Mouse (Mus musculus) midbrain, postnatal 0 days (tissue): Measurements from ENCODE around the gene Mrgbp. TPM values are rescaled to one million over a fixed set of nuclear protein-coding genes. Genes with fewer than 3 reads are reported as not detected.

Experiments used
- ATAC-seq: fragments of 200-750 bp; cut with Nextera tagmentation; 2 replicates; pipeline ENCODE4 v1.8.0; 2017; ENCODE audit warnings: moderate number of reproducible peaks, mild to moderate bottlenecking, moderate TSS enrichment, moderate library complexity; ENCODE audit not compliant: low FRiP score
- DNase-seq: peaks from one replicate; pipeline ENCODE4 v3.0.0-alpha.2; 2015; ENCODE audit warnings: low spot score
- H3K27ac ChIP-seq: fragments of 300-500 bp; sonication (generic); 2 replicates; pipeline ENCODE4 v1.5.1; 2014; ENCODE audit warnings: low read depth, mild to moderate bottlenecking, low read length, mixed read lengths
- H3K27me3 ChIP-seq: fragments of 300-500 bp; sonication (generic); 2 replicates; pipeline ENCODE4 v1.6.1; 2014; ENCODE audit warnings: low read length, control low read depth, mixed read lengths; ENCODE audit not compliant: insufficient read depth
- H3K36me3 ChIP-seq: fragments of 300-500 bp; sonication (generic); 2 replicates; pipeline ENCODE4 v1.6.1; 2014; ENCODE audit warnings: low read length, control low read depth, mixed read lengths; ENCODE audit not compliant: insufficient read depth
- H3K4me1 ChIP-seq: fragments of 300-500 bp; sonication (generic); 2 replicates; pipeline ENCODE4 v1.6.1; 2014; ENCODE audit warnings: mild to moderate bottlenecking, control low read depth, antibody characterized with exemption, low read length, mixed read lengths; ENCODE audit not compliant: insufficient read depth
- H3K4me2 ChIP-seq: fragments of 300-500 bp; sonication (generic); 2 replicates; pipeline ENCODE4 v1.6.1; 2014; ENCODE audit warnings: low read depth, mild to moderate bottlenecking, low read length, mixed read lengths; ENCODE audit not compliant: poor library complexity, severe bottlenecking
- H3K4me3 ChIP-seq: fragments of 300-500 bp; sonication (generic); 2 replicates; pipeline ENCODE4 v1.5.1; 2014; ENCODE audit warnings: low read depth, mild to moderate bottlenecking, low read length, moderate library complexity
- H3K9ac ChIP-seq: fragments of 300-500 bp; sonication (generic); replicated peaks from 2 replicates; pipeline ENCODE4 v1.6.1; 2014; ENCODE audit warnings: mild to moderate bottlenecking, low read length, moderate library complexity, mixed read lengths; ENCODE audit not compliant: poor library complexity, severe bottlenecking
- H3K9me3 ChIP-seq: fragments of 300-500 bp; sonication (generic); 2 replicates; pipeline ENCODE4 v1.6.1; 2016; ENCODE audit warnings: low read length, control low read depth
- CTCF ChIP-seq: IDR thresholded peaks from 2 replicates; pipeline ENCODE4 v1.5.1; 2016; ENCODE audit warnings: antibody characterized with exemption, mild to moderate bottlenecking
- WGBS: fragments of 180-500 bp; shearing (Covaris S2); extraction: QIAGEN DNeasy Blood & Tissue Kit; methylation state at CpG from one replicate; pipeline ENCODE4 v1.1.7; 2014; 5-methylcytosine and 5-hydroxymethylcytosine counted together
- polyA plus RNA-seq: library from polyadenylated mRNA; unstranded; fragments of >200 nt; fragmentation: Nextera tagmentation; extraction: Ambion mirVana; gene quantifications from 2 replicates; pipeline ENCODE4 v1.2.1, GENCODE M21; 2015
- total RNA-seq: library from RNA; depleted of rRNA; stranded (reverse); fragments of >200 nt; gene quantifications from 2 replicates; pipeline ENCODE4 v1.2.3, GENCODE M21; 2014; rRNA removed

Mrgbp gene
- total and polyA plus RNA-seq, 2 experiments from 2014 or later: 36.5 to 60.8 TPM

DNA sequence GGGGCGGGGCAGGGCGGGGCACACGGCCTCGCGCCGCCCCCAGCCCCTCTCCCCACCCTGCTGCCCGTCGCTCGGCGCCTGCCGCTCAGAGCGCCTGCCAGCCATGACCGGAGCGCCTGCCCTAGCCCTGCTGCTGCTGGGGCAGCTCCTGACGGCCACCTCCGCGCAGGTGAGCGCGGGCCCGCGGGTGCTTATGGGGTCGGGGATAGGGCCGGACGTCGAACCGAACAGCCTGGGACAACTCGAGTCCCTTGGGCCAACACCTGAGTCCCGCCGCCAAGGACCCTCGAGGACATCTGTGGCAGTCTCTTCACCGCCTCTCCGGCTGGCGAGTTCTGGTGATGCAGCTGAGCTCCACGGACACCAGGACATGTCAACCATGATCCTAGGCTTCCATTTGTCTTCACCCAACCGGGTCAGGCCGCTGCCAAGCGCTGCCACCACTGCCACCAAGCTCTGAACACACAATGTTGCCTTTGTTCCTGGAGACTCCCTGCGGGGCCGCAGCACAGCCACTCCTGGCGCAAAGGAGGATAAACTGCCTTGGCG, 17.1 kb downstream of the Mrgbp start:
- peak overlapping the region; percentile 47; the same call in 1 of the 2 replicates for H3K27ac ChIP-seq
- 0 out of 2 replicates have a peak, but pooled peaks have one; percentile 20 for ATAC-seq

DNA sequence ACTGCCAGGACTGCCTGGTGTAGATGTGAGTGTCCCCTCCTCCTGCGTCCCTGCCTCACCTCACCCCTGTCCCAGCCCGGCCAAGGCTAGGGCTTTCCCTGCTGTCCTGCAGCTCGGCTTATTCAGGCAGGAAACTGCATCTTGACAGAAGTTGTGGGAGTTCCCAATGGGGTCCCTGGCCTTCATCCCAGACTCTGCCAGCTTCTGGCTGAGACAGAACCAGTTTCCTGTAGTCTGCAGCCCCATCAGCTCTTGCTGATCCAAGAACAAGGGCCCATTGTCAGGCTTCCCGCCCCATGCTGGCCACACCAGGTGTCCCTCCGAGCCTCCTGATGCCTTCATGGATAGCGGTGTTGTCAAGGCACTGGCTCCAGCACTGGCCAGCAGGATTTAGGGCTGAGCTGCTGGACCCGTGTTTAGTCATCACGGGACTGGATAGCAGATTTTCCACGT, 19.5 kb downstream of the Mrgbp start:
- H3K27ac ChIP-seq: peak overlapping the region; percentile 57; the same call in 1 of the 2 replicates
- no peaks in the 10 kb centered on the region for H3K9me3 ChIP-seq
- no peak for TF ChIP-seq CTCF
- ATAC-seq (peak; percentile 72), DNase-seq (peak; percentile 93)
- no peaks in the 10 kb centered on the region for H3K36me3 ChIP-seq
- no peak overlapping the region for H3K4me3 ChIP-seq
- no peak overlapping the region for H3K4me2 ChIP-seq
- H3K4me1 ChIP-seq: peaks cover 17% of the 10 kb centered on the region; the same call in 1 of the 2 replicates
- H3K27me3 ChIP-seq: no peaks in the 10 kb centered on the region
- H3K9ac ChIP-seq: no peak overlapping the region
- WGBS: 10% methylated on average over 9 of the region's 9 CpGs

More for the DNA sequence above, 17.1 kb downstream of the Mrgbp start:
- peak; percentile 74 for DNase-seq
- Histone ChIP-seq H3K4me2 (peak overlapping the region; percentile 59), H3K9me3 (no peaks in the 10 kb centered on the region), H3K9ac (peak overlapping the region; percentile 46), H3K4me3 (peak overlapping the region; percentile 31), H3K36me3 (peaks cover 17% of the 10 kb centered on the region), H3K4me1 (peaks cover 17% of the 10 kb centered on the region; the same call in 1 of the 2 replicates), H3K27me3 (no peaks in the 10 kb centered on the region)
- no peak for TF ChIP-seq CTCF
- WGBS: 3% methylated on average over 36 of the region's 41 CpGs

DNA sequence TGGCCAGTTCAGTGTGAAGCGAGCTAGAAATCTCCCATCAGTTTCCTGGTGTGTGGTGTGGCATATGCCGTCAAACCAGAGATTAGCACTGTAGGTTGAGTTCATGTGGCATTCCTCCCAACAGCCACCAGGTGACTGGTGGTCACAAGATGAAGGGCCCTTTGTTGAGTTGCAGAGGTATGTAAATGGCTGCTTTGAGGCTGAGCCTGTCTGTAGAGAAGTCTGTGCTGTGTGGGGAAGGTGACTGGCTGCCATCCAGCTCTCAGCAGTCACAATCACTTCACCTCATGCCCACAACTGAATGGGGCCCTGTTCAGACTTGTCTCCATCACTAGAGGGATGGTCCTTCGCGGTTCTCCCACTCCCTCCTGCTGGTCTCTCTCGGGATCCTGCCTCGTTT, 23.7 kb downstream of the Mrgbp start:
- Histone ChIP-seq H3K4me3 (no peak overlapping the region), H3K36me3 (no peaks in the 10 kb centered on the region), H3K4me2 (no peak overlapping the region), H3K27ac (no peak overlapping the region), H3K4me1 (0 out of 2 replicates have a peak, but pooled peaks cover 3% of the 10 kb centered on the region), H3K9me3 (no peaks in the 10 kb centered on the region), H3K9ac (no peak overlapping the region), H3K27me3 (no peaks in the 10 kb centered on the region)
- TF ChIP-seq CTCF: no peak; the same call in 1 of the 2 replicates
- WGBS: 34% methylated on average over 6 of the region's 6 CpGs
- peak; percentile 19 for DNase-seq
- ATAC-seq: no peak

DNA sequence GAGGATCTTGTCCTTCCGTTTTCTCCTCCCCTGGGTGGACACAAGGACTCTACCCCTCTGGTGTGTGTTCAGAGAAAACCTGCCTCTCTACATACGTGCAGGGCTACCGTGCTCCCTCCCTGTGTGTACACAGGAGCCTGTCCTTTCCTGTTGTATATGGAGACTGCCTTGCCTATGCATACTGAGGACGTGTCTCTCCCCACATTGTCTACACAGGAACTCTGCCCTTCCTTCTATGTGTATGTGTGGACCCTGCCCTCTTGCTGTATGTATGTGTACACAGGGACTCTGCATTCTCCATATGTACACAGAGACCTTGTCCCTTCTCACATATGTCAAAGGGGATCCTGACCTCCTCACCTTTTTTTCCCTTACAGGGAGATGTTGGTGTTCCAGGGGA, 29.2 kb downstream of the Mrgbp start:
- no peaks in the 10 kb centered on the region for H3K27me3 ChIP-seq
- no peaks in the 10 kb centered on the region for H3K4me1 ChIP-seq
- H3K36me3 ChIP-seq: 0 out of 2 replicates have a peak, but pooled peaks cover 2% of the 10 kb centered on the region
- H3K4me3 ChIP-seq: no peak overlapping the region
- TF ChIP-seq CTCF: no peak
- H3K9ac ChIP-seq: no peak overlapping the region
- ATAC-seq (no peak), DNase-seq (no peak)
- no peaks in the 10 kb centered on the region for H3K9me3 ChIP-seq
- 74% methylated on average over 4 of the region's 4 CpGs for WGBS
- no peak overlapping the region for H3K4me2 ChIP-seq
- H3K27ac ChIP-seq: no peak overlapping the region

DNA sequence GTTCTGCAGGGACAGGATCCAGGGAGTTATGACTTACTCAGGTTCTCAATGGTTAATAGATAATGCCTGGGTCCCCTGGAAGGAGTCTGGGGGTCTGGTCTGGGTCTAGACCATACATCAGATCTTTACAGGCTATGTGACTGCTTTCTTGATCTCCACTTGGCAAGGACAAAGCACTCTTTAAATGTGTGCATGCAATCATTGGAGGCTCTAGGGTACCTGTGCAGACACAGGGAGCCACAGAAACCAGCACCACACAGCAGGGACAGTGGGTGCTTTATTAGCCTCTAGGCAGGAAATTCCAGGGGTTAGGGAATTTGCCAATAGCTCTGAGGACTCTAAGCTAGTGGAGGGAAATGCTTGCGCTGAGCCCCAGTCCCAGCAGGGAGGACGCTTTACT, 30.8 kb downstream of the Mrgbp start:
- 78% methylated on average over 2 of the region's 2 CpGs for WGBS
- DNase-seq: no peak
- Histone ChIP-seq H3K27ac (no peak overlapping the region), H3K4me3 (no peak overlapping the region), H3K27me3 (no peaks in the 10 kb centered on the region), H3K9me3 (no peaks in the 10 kb centered on the region), H3K4me1 (no peaks in the 10 kb centered on the region), H3K36me3 (0 out of 2 replicates have a peak, but pooled peaks cover 3% of the 10 kb centered on the region), H3K9ac (no peak overlapping the region), H3K4me2 (no peak overlapping the region)
- no peak for TF ChIP-seq CTCF
- ATAC-seq: no peak

Other genes starting within 250 kb of the Mrgbp start
- not detected in 2 replicates for gene Gata5, start 246.6 kb upstream of the Mrgbp start, total RNA-seq
- not detected in 2 replicates for gene Gata5, start 246.6 kb upstream of the Mrgbp start, polyA plus RNA-seq
- 1.5 and 5.1 TPM in 2 replicates for gene Slco4a1, start 125.1 kb upstream of the Mrgbp start, total RNA-seq
- 2.5 and 2.8 TPM in 2 replicates for gene Slco4a1, start 125.1 kb upstream of the Mrgbp start, polyA plus RNA-seq
- 12.6 and 15.2 TPM in 2 replicates for gene Ntsr1, start 81.3 kb upstream of the Mrgbp start, total RNA-seq
- gene Ntsr1, start 81.3 kb upstream of the Mrgbp start, polyA plus RNA-seq: 4.1 and 4.7 TPM in 2 replicates
- gene Ogfr, start 7.9 kb downstream of the Mrgbp start, total RNA-seq: 121 and 126 TPM in 2 replicates
- gene Ogfr, start 7.9 kb downstream of the Mrgbp start, polyA plus RNA-seq: 82.1 and 82.4 TPM in 2 replicates
- gene Col9a3, start 16.5 kb downstream of the Mrgbp start, total RNA-seq: 19.9 and 47.6 TPM in 2 replicates
- 29.6 and 29.8 TPM in 2 replicates for gene Col9a3, start 16.5 kb downstream of the Mrgbp start, polyA plus RNA-seq
- 5.9 and 7.8 TPM in 2 replicates for gene Tcfl5, start 61.4 kb downstream of the Mrgbp start, total RNA-seq
- 0.79 and 1.0 TPM in 2 replicates for gene Tcfl5, start 61.4 kb downstream of the Mrgbp start, polyA plus RNA-seq
- 36.7 and 44.1 TPM in 2 replicates for gene Dido1, start 128.7 kb downstream of the Mrgbp start, total RNA-seq
- gene Dido1, start 128.7 kb downstream of the Mrgbp start, polyA plus RNA-seq: 19.3 and 22.2 TPM in 2 replicates
- gene Gid8, start 128.8 kb downstream of the Mrgbp start, total RNA-seq: 43.6 and 56.4 TPM in 2 replicates
- 44.5 and 46.5 TPM in 2 replicates for gene Gid8, start 128.8 kb downstream of the Mrgbp start, polyA plus RNA-seq
- gene Slc17a9, start 144.0 kb downstream of the Mrgbp start, total RNA-seq: 0.55 and 1.2 TPM in 2 replicates
- gene Slc17a9, start 144.0 kb downstream of the Mrgbp start, polyA plus RNA-seq: 0.20 TPM in 1 of 2 replicates, not detected in the other
- gene Bhlhe23, start 195.6 kb downstream of the Mrgbp start, total RNA-seq: 7.6 and 7.9 TPM in 2 replicates
- 5.9 and 6.0 TPM in 2 replicates for gene Bhlhe23, start 195.6 kb downstream of the Mrgbp start, polyA plus RNA-seq